Mouse (Mus musculus) activated CD4-positive, CD25-positive, alpha-beta regulatory T cell, adult 4 months (primary cell): ENCODE results near the gene Pik3r2. TPM values are rescaled to one million over a fixed set of nuclear protein-coding genes. Genes with fewer than 3 reads are reported as not detected.

Experiments used
- ATAC-seq: one replicate; pipeline ENCODE4 v1.8.0; 2017
- polyA plus RNA-seq, 2 experiments: library from polyadenylated mRNA; unstranded; fragments of 100-300 nt; shearing (Covaris generic); gene quantifications; one replicate each; pipeline ENCODE4 v1.2.1; 2017

Gene Pik3r2
- polyA plus RNA-seq, 2 experiments from 2014 or later, result 3.9 to 5.1 TPM

DNA sequence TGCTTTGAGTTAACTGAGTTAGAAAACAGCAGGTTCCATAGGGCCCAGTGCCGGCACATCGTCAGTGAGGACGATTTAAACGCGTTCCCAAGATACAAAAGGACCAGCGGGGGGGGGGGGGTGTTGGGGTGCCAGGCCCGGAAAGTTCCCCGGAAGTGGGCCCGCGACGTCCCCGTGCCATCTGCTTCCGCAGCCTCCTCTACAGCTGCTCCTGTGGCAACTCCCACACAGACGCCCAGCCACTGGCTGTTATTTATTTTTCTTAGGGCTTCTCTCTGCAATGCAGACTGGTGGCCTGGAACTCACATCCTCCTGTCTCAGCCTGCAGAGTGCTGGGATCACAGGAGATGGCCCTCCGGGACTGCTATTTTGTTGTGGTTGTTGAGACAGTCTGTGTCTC lies 24.6 kb upstream of the Pik3r2 start:
- ATAC-seq, result no peak

DNA sequence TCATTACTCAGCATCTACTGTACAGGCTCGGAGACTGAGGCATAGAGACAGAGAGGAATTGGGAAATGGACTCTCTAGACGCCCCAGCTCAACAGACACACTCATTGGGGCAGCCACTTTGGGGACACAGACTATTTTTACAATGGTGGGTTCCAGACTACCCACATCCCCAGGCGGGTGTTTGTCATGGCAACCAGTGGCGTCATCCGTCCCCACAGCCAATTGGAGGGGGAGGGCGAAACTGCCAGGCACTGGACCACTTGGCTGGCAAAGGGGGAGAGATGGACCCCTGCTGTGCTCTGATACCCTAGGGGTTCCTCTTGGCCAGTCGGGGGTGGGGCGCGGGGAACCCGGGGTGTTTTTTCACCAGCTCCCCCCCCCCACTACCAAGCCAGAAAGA lies 24.1 kb upstream of the Pik3r2 start:
- ATAC-seq, result no peak

DNA sequence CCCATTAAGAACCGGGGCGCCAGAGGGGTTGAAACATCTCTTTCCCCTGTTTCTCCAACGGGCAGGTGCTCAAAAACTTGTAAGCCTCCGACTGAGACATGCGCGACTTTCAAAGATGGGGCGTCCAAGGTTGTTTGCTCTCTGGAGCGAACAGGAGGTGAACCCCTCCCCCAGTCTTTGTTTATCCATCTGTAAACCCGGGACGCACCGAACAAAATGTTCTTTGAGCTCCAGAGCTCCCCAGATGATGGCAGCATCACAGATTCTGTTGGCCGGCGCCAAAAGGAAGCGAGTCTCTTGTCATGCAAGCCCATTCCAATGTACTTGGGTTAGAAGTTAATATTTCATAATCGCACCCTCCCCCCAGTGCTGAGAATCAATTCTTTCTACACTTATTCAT lies 21.8 kb upstream of the Pik3r2 start:
- ATAC-seq, result no peak

DNA sequence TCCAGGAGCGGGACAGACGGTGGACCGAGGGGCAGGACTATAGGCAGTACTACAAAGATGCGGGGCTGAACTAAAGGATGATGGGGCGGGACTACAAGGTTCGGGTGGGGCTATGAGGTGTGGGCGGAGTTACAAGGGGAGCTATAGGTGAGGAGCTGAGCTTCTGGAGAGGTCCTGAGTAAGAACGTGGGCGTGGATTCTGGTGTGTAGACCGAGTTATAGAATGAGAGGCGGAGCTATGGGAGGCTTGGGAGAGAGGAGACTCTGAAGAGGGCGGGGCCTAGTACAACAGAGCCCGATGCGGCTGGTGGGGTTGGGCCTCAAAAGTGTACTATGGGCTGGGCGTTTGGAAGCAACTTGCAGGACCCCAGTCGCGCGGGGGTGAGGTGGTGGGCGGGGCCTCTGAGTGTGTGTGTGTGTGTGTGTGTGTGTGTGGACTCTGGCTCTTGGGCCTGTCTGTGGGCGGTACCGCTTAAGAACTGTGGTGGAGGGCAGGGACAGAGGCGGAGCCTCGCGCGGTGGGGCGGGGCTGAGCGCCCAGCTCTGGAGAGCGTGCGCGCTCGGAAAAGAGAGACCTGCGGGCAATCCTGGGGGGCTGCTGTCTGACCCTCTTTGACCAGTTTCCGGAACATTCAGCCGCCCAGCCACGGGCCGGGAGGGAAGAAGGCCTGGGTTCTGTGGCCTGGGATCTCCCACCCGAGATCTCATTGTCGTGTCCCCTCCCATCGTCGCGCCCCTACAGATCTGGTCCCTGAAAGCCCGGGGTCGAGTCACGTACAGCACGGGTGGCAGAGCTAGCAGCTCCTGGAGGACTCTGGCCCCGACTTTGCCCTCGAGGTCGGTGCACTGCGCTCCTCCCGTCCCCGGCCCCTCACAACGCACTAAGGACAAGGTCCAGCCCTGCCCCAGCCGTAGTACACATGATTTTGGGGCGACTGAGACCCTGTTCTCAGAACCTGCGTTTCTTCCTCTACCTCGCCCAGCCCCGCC lies 20.9 kb upstream of the Pik3r2 start:
- ATAC-seq, result peak; percentile 55

DNA sequence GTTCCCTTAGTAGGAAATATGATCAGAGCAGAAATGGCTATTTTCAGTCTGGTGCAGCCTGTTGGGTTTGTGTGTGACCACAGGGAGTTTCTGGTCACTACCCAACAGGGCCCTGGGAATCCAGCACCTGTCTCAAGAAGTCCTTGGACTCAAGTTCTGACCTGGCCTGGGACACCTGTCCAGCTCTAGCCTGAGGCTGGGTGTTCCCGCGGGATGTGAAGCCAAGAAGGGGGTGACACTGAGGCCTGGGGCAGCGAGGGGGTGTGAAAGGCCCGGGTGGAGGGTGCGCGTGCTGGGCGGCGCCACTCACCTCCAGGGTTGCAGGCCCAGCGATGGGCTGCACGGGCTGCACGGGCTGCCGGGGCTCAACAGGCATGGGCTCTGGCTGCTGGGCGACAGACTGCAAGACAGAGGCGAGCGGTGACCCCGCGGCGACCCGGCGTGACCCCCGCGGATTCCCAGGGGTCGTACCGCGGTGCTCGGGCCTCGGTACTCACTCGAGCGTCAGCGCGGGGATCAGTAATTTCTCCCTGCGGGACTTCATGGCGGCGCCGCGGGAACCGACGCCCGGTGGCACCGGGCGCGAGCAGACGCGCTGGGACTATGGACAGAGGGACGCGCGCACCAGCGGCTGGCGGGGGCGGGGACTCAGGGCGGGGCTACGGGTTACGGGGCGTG lies 20.0 kb upstream of the Pik3r2 start:
- ATAC-seq, result no peak

DNA sequence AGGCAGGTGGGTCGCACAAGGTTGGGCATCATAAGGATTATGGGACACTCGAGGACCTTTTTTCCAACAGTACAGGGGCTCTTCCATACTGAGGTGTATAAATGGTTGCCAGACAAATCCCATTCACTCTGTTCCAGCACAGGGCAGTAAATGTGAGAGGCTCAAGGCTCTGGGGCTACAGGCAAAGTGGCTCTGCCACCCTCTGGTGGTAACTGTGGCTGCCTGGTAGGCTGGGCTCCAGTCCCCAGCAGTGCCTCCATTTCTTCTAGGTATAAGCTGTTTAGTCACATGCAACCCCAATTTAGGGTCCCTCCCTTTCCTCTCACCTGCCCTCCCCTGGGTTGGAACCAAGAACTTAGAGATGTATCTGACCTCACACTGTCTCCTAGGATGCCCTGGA lies 18.9 kb upstream of the Pik3r2 start:
- no peak for ATAC-seq

DNA sequence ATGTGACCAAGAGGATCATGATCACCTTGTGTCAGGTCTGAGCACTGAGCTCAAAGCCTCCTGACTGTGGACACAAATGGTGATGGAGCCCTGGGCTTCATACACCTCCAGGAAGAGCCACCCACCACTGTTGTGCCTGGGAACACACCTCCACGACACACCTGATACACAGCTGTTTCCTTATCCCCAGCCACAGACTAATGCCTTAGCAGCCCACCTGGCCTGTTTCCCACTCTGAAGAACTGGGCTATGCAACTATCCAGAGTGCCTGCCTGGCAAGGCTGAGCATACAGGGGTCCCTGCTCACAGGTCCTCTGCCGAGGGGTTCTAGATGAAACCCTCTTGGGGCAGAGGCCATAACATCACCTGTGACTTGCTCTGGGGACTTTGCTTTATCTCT lies 17.7 kb upstream of the Pik3r2 start:
- ATAC-seq, result no peak

DNA sequence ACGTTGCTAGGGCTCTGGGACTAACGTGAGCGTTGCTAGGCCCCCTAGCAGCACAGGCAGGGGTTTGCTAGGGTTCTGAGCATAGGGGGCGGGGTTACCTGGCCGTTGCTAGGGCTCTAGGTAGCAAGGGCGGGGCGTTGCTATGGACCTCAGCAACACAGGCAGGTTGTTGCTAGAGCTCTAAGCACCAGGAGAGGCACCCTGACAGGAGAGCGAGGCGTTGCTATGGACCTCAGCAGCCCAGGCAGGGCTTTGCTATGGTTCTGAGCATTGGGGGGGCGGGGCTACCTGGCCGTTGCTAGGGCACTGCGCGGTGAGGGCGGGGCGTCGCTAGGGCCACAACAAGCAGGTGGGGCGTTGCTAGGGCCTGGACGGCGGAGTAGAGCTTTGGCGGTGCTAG lies 16.2 kb upstream of the Pik3r2 start:
- peak; percentile 31 for ATAC-seq

DNA sequence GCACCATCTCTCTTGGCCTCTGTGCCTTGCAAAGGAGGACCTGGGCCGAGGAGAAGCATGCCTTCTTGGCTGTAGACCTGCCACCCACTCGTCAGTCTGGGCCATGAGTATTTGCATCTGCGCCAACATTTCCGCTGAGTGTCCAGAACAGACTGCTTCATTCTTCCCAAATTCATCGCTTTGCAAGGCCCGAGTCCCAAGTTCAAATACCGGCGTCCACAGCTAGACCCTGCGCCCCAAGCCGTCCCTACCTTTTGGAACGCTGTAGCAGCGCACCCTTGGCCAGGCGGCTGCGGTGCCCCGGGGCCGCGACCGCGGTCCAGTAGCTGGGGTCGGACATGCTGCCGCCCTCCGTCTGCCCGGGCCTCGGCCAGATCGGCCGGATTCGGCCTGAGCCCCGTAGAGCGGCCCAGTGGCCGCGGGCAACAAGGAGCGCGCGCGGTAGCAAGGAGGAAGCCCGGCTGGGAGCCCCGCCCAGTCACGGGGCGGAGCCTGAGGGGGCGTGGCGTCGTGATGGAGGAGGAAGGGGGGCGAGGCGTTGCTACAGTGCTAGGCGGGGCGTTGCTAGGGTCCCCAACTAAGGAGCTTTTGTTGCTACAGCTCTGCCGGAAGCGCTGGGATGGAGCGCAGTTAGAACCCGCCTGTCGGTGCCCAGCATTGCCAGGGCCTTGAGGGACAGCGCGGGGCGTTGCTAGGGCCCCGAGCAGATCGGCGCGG lies 15.6 kb upstream of the Pik3r2 start:
- ATAC-seq, result peak; percentile 74

DNA sequence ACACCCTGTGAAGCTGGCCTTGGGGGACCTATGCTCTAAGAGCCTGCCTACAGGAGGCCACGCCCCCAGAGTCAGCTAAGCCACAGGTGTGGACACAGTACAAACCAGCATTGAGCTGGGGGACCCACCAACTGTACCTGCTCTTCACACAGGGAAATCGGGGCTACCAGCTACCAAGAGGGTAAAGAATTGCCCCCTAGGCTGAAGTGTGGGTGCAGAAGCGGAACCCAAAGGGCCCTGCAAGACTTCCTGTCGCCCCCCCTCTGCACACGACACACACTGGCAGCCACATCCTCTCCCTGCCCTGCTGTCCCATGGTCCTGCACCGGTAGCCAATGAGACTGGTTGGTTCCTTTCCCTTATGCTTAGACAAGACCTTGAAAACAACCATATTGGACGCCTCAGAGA lies 14.8 kb upstream of the Pik3r2 start:
- peak; percentile 74 for ATAC-seq

DNA sequence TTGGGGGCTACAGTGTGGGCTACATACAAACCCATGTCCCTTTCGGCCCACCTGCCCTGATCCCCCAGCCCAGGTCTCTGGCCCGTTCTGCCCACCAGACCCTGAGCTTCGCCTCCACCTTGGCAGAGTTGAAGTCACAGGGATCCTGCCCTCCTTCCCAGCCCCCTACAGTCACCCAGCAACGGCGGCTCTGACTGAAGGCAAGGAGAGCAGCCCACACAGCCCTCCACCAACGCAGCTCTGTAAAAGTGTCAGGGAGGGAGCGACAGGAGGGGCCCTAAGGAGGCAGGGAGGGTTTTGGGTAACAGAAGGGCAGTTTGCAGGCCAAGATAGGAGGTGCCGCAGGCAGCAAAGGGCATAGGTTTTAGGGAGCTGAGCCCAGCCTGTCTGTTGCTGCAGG lies 14.3 kb upstream of the Pik3r2 start:
- ATAC-seq, result no peak

DNA sequence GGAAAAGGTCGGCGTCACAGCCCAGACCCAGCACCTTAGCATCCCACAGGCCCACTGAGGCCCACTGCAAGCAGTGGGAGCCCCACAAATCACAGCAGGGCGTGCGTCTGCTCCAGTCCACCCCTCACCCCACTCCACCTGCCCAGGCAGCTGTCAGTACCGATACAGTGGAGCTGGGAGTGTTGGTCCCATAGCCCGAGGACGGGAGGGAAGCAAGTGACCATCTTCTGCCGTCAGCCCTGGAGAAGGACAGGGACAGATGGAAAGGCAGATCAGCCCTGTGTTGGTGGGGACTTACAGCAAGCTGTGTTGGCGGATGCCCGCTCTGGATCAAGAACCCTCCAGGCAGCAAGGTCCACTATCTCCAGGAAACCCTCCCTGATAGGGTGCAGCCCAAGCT lies 12.5 kb upstream of the Pik3r2 start:
- ATAC-seq, result no peak

DNA sequence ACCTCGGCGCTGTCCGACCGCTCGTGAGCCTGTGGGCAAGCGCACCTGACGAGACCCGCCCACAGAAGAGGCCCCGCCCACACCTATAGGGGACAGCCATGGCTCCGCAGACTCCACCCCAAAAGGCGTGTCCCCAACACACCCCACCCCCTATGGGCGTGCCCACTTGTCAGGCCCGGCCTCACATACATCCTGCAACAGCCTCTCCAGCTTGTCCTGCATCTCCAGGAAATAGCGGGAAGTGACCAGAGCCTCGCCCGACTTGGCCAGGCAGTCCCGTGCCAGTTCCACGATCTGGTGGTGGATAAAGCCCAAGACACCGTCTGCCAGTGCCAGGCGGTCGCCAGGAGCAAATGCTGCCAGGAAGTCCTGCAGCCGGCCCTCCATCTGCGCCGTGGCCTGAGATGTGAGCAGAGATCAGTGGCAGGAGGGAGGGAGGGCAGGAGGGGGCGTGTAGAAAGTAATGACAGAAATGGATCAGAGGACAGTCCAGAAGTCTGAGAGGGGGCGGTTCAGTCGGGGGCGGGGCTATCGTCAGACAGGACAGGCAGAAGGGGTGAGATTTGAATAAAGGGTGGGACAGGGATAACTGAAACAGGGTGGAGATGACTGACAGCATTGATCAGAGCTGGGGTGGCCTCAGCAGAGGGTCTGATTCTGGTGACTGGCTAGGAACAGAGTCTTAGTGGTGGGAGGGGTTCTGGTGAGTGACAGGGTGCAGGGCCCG lies 11.6 kb upstream of the Pik3r2 start:
- ATAC-seq, result no peak

DNA sequence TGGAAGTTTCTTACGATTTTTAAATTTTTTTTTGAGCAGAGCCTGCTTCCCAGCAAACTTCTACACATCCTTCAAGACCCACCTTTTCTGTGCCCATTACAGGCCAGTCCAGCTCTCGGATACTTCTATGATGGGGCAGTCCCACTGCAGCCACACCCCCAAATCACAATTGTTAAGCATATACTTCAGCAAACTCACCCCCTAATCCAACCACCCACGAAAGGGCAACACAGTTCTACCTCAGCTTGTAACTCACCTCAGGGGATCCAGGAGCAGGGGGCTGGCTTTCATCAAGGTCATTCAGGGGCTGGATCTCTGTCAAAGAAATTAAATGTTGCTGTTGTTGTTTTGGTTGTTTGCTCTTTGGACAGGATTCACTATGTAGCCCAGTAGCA lies 10.5 kb upstream of the Pik3r2 start:
- no peak for ATAC-seq

DNA sequence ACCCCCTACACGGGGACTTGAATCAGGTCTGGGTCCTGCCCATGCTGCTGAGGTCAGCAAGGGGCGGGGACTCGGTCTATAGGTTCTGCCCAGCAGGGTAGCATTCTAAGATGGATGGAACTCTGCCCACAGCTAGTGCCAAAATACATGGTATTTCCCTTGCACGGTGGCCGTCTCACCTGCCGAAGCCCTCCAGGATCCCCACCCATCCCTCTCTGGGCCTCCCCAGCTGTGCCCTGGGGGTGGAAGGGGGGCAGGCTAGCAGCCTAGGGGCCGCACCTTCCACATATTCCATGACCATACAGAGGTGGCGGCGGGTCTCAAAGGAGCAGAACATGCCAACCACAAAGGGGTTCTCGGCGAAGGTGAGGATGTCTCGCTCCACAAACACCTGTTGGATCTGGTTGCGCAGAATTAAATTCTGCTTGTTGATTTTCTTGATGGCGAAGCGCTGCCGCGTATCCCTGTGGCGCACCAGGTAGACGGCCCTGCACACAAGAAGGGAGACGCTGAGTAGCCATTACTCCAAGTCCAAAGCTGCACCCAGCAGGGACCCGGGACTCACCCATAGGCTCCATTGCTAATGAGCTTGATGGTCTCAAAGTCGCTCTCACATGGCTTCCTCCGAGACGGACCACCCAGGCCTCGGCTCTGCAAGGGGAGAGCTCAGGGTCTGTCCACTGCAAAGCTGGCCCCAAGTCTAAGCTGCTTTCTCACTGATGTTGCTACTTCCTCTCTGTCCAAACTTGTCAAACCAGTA lies 10.0 kb upstream of the Pik3r2 start:
- no peak for ATAC-seq

DNA sequence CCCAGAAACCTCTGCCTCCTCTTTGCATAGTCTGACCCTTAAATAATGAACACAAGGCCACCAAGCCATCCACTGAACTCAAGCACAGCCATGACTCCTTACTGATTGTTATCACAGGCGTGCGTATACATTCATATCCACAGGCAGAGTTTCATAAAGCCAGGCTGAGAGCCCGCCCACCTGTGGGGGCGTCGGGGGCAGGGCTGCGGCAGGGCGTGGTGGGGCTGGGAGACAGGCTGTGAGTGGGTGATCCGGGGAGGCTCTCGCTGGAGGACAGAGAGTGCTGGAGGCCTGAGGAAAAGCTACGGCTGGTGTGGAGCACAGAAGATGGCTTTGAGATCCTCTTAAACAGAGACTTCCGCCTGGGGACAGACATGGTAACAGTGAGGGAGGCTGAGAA lies 3.6 kb upstream of the Pik3r2 start:
- no peak for ATAC-seq

DNA sequence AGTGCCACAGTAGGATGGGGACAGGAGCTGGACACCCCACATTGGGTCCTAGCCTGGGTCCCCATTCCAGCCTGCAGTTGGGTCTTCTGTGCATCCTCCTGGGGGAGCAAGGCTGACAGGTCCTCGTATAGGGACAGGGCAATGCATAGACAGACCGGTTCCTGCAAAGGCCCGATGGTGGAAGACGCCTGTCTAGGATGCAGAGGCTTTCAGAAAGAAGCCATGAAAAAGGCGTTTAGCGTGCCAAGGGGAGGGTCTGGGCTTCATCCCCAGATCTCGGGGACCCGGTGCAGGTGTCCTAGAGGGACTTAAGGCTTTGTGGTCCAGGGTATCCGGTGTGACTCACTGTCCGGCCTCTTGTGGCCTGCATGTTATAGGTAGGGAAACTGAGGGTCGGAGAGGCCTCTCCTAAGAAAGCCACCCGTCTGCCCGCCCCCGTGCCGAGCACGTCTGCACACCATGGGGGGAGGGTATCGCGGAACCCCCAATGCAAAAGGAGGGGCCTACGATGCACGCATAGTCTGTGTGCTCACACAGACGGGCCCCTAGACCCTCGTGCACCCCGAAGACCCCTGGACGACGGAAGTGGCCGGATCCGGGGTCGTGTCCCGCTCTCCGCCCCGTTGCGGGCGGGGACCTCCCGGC lies 540 bp downstream of the Pik3r2 start:
- peak; percentile 8 for ATAC-seq

DNA sequence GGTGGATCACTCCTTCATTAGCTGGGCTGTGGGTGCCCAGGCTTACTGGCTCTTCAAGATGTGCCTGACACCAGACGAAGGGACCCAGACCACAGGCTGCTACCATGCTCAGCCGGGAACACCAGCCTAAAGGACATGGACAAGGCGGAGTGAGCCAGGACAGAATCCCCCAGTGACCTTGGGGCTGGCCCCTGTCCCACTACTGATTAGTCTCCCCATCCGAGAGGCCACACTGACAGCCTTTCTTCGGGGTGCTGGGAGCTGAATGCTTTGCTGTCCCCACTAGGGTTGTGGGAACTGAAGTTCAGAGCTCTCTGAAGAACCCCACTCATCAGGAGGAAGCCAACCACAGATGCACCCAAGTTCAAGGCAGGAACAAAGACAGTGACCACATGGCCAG lies 1.3 kb downstream of the Pik3r2 start:
- no peak for ATAC-seq

DNA sequence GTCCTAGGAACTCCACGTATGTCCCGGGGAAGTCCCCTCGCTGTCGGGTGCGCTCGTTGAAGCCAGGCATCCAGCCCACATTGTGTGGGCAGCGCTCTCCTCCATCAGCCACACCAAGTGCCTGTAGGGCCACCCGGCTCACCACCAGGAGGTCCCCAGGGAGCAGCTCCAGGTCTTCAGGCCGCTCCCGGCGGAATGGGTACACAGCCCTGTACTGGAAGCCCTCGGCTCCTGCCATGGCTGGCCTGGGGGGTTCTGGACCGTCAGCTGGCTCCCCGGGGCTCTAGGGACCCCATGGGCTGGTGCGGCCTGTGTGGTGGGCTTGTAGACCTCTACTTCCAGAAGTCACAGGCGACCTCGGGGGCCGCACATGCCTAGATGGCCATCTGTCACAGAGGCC lies 1.8 kb downstream of the Pik3r2 start:
- ATAC-seq, result no peak

DNA sequence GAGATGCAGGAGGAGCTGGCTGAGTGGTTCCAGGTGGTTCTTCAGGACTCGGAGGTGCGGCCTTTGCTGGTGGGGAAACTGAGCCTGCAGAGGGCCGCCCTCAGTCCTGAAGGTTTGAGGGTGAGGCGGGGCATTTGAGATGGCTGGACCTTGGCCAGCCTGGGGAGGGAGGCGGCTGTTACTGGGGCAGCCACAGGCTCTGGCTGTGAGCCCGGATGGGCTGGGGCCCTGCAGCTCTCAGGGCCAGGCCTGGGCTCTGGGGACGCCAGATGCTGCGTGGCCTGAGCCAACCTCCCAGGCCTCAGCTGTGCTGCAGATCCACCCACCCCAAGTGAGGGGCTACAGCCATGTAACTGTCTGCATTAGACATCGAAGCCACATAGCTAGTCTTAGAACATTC lies 2.7 kb downstream of the Pik3r2 start:
- ATAC-seq, result no peak

DNA sequence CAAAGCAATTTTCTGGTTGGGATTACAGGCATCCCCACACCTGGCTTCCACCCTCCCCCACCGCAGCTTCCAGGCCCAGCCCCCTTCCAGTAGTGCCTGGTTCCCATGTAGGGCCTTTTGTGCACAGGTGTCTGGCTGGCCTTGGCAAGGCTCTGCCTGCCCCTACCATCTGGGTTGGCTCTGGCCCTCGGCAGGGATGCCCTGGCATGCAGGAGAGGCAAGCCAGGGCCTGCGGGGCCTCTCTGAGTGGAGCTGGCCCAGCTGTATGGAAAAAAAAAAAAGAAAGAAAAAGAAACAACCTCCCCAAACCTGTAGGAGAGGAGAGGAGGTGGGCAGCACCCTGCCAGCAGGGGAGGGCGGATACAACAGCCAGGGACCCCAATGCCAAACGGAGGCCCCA lies 3.1 kb downstream of the Pik3r2 start:
- ATAC-seq, result no peak
